Mouse (Mus musculus): ENCODE measurements around the gene Cdk11b. TPM values are rescaled to one million over a fixed set of nuclear protein-coding genes. Genes with fewer than 3 reads are reported as not detected.
"Not testable (repeated sequence)": the region's sequence is repeated elsewhere in the genome, so short reads cannot be mapped to it uniquely, and the experiment has no call there.

The Cdk11b gene
- total RNA-seq, 1 experiment from 2014 or later: 66.1 TPM

DNA sequence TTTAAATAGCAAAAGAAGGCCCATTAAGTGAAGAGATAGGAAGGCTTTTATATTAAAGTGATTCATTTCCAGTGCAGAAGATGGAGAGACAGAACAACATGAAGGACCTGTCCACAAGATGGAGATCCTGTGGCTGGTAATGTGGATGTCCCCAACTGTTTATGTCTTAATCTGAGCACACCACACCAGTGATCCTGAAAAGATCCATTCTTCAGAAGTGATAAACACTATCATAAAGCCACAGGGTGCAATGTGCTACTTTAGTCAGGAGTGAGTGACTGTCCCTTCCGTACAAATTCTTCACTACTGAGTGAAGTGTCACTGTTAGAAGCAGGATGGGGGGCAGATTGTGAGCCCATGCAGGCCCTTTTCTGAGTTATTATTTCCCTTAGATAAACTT lies 21.9 kb upstream of the Cdk11b start:
- no peak for ATAC-seq (replicated peaks; ENCODE audit: low read depth, poor library complexity, severe bottlenecking)

DNA sequence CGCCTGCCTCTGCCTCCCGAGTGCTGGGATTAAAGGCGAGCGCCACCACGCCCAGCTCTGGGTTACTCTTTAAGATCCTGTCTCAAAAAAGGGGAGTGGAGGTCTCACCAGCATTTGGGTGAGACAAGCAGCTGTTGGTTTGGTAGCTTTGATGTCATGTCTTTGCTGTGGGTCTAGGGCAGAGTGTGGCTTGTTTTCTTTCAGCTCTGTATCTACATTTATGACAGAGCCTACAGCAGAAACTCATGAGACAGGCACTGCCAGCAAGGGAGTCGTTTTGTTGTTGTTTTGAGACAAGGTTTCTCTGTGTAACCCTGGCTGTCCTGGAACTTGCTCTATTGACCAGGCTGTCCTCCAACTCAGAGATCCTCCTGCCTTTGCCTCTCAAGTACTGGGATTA lies 20.9 kb upstream of the Cdk11b start:
- ATAC-seq (replicated peaks; ENCODE audit: low read depth, poor library complexity, severe bottlenecking): no peak

DNA sequence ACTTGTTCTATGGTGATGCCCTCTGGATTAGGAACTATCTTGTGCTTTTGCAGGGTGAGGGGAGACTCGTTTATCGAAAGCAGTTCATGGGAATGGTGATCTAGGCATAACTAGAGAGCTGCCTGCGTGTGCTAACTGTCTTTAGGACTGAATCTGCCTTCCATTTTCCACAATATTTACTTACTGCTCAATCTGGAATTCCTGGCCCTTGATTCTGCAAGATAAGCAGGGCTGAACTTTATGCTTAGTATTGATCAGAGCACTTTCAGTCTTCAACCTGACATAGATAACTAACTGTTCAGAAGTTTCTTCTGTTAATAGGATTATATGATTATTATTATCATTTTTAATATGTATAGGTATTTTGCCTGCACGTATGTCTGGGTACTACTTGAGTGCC lies 19.5 kb upstream of the Cdk11b start:
- no peak for ATAC-seq (replicated peaks; ENCODE audit: low read depth, poor library complexity, severe bottlenecking)

DNA sequence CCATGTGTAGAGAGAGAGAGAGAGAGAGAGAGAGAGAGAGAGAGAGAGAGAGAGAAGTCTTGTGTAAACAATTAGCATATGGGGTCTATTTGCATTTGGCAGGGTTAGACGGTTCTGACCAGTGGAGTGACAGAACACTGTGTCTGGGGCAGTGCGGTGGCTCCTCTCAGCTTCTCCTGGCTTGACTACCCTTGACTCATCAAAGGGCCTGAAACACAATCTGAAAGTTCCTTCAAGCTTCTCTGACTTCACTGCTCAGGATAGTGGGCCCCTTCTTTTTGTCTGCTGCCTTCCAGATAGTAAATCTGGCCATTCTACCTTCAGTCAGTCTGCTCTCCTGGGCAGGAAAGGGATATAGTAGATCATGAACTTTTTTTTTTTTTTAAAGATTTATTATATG lies 17.8 kb upstream of the Cdk11b start:
- no peak for ATAC-seq (replicated peaks; ENCODE audit: low read depth, poor library complexity, severe bottlenecking)

DNA sequence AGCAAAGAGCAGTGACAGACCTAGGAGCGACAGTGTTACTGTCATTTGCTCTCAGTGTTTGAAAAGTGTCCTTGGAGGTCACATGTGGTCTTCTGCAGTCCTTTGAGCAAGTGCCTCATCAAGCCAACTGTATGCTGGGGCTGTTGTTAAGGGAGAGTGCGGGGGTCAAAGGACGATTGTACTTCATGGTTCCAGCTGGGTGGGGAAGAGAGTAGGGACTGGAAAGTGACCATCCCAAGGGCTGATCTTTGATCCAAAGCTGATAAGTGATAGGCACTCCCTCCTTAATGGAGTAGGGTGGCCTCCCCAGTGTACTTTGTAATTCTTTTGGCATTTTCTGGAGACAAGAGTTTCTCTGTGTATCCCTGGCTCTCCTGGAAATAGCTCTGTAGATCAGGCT lies 12.8 kb upstream of the Cdk11b start:
- ATAC-seq (replicated peaks; ENCODE audit: low read depth, poor library complexity, severe bottlenecking): no peak

DNA sequence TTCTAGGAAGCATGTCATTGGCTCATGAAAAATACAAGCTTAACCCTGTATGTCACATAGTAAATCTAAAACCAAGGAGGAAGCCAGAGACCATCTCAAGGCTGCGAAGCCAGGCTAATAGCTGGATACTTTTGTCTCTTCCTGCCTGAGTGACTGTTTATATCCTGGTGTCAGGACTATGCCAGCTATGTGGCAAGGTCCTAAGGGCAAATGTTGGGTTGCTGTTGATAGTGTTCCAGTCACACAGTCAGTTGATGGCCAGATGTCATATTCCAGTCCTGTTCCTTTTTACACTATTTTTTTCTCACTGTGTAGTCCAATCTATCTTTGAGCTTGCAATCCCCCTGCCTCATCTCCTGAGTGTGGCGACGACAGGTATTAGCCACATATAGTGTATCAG lies 11.4 kb upstream of the Cdk11b start:
- ATAC-seq (replicated peaks; ENCODE audit: low read depth, poor library complexity, severe bottlenecking): no peak

DNA sequence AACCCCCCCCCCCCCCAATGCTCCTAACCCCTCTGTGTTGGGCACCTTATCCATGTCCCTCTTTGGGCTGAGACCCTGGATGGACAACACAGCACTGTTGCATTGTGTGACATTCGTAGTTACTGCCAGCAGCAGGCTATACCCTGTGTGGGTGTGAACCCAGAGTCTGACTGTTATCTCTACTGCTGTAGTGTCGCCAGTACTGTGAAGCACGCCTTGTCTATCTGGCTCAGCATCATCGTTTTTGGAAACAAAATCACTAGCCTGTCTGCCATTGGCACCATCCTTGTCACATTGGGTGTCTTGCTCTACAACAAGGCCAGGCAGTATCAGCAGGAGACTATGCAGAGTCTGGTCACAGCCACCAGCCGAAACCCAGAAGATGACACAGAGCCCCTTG lies 6.3 kb upstream of the Cdk11b start:
- ATAC-seq (replicated peaks; ENCODE audit: low read depth, poor library complexity, severe bottlenecking): no peak; the same call in 1 of the 2 replicates

DNA sequence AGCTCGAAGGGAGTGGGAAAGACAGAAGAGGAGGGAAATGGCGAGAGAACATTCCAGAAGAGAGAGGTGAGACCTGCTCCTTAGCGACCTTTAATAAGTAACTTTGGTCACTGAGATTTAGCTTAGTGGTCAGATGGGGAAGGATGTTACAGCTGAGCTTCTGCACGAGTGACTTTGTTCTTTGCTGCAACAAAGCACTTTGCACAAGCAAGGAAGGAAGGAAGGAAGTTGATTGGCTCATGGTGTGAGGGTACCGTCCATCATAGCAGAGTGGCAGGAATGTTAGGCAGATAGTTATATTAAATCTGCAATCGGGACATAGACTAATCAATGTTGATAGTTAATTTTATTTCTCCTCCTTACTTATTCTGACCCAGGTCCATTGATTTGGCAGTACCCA lies 5.6 kb downstream of the Cdk11b start:
- ATAC-seq (replicated peaks; ENCODE audit: low read depth, poor library complexity, severe bottlenecking): no peak

DNA sequence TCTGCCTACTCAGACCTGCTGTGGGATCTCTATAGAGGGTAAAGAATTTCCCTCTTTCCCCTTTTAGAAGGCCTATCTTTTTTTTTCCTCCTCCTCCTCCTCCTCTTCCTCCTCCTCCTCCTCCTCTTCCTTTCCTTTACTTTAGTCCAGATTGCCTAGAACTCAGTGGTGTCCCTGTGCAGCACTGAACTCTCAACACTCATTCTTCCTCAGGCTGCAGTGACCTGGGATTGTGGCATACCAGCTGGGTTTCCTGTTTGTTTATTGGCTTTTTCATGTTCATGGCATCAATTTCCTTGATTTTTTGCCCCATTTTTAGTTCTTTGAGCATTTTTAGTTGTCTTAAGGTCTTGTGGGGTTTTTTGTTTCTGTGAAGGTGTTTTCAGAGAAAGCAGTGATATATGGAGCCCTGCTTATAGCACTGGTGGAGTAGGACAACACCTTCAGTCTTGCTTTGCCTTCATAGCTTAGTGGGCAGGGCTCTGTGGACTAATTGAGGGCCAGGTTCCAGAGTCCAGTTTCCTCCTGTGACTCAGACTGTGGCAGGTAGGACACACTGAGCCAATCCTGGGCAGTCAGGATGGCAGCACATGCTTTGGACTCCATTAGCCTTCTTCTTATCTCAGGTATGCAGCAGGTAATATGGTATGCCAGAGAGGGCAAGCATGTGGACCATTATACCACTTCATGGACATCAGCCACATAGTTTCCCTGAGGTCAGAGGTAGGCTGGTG lies 11.3 kb downstream of the Cdk11b start:
- no peak for ATAC-seq (replicated peaks; ENCODE audit: low read depth, poor library complexity, severe bottlenecking)

DNA sequence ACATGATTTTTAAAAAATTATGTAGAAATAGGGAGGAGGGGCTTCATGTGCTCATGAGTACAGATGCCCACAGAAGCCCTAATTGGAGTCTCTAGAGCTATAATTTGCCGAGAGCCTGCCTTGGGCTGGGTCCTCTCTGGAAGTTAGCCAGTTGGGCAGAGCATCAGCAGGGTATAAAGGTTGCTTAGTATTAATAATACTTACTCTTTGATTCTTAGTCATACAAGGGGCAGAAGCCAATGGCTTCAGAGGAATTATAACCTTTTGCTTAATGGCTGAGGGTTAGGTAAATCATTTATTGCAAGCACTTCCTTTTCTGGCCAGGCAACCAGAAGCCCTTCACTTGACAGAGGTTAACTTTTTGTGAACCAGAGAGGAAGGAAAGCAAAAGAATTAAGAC lies 18.9 kb downstream of the Cdk11b start:
- ATAC-seq (replicated peaks; ENCODE audit: low read depth, poor library complexity, severe bottlenecking): no peak

DNA sequence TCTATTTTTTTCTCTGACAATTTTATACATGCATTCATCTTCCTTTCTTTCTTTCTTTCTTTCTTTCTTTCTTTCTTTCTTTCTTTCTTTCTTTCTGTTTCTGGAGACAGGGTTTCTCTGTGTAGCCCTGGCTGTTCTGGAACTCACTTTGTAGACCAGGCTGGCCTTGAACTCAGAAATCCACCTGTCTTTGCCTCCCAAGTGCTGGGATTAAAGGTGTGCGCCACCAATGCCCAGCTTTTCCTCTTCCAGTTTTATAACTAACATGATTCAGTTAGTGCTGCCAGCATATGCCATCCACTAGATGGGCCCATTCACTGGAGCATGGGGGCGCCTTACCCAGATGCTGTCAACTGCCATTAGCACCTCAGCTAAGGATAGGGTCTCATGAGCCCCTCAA lies 20.7 kb downstream of the Cdk11b start, which contains the start of gene Gm10563:
Gene Gm10563 (minus strand): TSS at position 101 of the 400 bp plus-strand sequence.
- not testable (repeated sequence) for ATAC-seq (replicated peaks; ENCODE audit: low read depth, poor library complexity, severe bottlenecking)

DNA sequence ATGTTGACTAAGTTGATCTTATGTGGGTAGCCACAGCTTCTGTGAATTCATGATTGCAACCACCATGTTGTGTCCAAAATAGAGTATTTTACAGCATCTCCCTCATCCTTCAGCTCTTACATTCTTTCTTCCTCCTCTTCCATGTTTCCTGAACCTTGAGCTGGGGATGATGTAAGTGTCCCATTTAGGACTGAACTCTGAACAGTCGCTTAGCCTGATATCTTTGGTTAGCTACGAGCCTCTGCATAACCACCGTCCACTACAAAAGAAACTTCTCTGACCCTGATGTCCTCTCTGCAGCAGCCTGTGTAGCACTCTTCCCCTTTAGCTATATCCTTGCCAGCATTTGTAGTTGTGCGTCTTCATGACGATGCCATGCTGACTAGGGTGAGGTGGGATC lies 21.1 kb downstream of the Cdk11b start:
- ATAC-seq (replicated peaks; ENCODE audit: low read depth, poor library complexity, severe bottlenecking): no peak

DNA sequence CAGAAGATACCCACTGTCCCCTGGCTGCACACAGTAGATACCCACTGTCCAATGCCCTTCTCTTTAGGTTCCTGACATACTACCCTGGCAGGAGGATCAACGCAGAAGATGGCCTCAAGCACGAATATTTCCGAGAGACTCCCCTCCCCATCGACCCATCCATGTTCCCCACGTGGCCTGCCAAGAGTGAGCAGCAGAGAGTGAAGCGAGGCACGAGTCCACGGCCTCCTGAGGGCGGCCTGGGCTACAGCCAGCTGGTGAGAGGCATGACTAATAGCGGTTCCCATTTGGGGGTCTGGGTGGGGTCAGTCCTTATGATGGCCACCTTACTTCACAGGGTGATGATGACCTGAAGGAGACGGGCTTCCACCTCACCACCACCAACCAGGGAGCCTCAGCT lies 24.7 kb downstream of the Cdk11b start:
- ATAC-seq (replicated peaks; ENCODE audit: low read depth, poor library complexity, severe bottlenecking): no peak

DNA sequence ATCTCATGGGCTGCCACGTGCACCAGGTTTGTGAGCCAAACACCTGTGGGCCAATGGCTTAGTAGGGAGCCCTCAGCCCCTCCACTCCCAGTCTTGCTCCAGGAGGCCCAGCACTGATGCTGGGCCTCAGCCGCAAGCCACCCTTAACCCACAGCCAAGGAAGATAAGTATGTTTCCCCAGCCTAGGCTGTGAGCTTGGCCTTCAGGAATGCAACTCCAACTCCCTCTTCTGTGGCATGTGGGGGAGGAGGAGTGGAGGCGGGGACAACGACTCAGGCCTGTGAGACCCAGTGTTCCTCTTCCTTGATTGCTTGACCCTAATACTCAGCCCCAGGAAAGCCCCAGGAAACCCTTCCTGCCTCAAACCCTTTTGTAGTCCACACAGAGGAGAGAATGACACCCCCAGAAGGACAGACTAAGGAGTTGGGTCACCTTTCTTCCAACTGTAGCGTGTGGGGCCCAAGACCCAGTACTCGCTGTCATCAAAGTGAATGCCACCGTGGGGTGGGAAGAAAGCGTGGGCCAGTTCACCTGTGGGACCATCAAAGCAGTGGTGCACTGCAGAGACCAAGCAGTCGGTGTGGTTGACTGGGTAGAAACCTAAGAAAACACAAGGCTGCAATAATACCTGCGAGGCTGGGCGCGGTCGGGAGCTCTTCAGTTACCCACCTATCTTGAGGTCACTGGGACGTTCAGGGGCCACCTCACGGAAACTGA lies 27.1 kb downstream of the Cdk11b start:
- no peak for ATAC-seq (replicated peaks; ENCODE audit: low read depth, poor library complexity, severe bottlenecking)

DNA sequence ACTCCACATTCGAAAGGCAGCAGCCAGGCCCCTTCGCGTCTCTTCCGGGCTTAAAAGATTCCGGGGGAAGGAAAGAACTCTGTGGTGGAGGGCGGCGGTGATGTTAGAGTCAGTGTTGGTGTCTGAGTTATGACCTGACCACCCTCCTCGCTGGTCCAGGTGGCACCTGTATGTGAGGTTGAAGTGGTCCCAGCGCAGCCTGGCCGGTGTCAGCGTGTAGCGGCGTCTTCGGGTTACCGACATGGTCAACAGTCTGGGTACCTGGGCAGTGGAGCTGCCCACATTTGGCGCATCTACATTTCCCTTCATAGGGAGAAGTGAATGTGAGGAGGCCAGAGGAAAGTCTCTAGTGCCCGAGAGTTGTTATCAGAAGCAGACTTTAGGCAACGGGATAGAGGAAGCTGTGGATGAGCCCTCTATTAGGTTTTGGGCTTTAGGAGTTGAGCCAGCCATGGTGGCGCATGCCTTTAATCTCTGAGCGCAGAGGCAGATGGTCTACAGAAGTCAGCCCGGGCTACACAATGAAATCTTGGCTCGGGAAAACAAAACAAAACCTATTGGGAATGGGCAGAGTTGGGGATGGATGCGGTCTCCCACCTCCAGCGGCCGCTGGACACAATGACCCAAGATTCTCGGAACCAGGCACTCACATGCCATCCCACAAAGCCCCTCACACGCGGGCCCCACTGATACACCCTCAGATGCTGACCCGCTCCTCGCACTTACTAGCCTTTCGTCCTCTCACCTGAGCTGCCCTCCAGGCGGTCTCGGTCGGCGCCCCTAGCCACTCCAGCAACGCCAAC lies 27.8 kb downstream of the Cdk11b start:
- ATAC-seq (replicated peaks; ENCODE audit: low read depth, poor library complexity, severe bottlenecking): no peak

DNA sequence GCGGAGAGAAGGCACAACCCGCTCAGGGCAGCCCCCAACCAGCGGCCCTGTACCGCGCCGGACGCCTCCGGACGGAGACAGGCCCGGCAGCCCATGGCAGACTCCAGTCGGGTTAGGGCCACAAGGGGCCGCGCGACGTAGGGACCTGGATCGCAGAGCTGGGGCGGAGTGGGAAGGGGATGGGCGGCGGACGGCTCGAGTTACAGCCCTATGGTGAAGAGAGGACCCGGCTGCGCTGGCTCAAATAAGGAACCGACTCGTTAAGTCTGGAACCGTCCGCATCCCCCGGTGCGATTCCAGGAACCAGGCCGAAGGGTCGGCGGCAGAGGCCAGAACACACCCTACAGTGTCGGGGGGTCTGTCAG lies 28.4 kb downstream of the Cdk11b start, which contains the start of gene Mmp23:
Gene Mmp23 (minus strand): TSS at position 299 of the 365 bp plus-strand sequence.
- peak; percentile 33; the same call in 1 of the 2 replicates for ATAC-seq (replicated peaks; ENCODE audit: low read depth, poor library complexity, severe bottlenecking)

DNA sequence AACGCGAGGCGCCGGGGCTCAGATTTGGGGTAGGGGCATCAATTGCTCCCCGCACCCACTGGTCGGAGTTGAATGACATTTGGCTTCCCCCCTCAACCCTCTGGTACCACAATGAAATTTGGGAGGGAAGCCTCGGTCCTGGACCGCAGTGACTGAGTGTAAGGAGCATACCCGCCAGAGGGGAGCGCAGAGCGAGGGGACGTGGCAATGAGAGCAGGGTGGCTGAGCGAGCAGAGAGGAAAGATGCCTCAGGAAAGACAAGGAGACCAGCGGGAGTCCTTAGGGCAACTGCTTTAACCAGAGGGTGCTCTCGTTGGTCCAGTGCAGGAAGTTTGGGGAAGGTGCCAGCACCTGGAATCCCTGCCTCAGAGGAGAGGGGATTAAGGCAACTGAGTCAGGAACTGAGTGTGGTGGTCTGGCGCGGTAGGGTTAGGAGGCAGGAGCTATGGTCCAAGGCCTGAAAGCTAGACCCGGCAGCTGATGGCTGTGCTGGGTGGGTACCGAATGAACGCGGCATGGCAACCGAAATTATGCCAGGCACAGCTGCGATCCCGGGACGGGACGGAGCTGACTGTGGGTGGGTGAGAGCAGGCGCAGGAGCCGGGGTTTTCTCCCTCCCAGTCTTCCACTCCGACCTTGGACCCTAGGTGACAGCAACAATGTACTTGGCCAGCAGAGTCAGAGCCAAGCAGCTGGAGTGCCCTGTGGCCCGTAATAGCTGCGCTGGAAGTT lies 29.0 kb downstream of the Cdk11b start:
- no peak for ATAC-seq (replicated peaks; ENCODE audit: low read depth, poor library complexity, severe bottlenecking)

DNA sequence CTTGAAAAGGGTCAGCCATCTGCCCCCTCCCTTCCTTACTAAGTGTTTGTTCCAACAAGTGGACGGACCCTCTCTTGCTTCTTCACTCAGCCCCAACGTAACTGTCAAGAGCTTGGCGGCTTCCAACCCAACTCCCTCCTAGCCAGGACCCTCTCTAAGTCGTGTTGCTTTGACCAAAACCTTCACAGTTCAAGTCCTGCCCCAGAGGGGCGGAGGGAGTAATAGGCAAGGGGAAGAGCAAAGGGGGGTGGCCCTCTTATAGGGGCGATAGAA lies 29.5 kb downstream of the Cdk11b start:
- ATAC-seq (replicated peaks; ENCODE audit: low read depth, poor library complexity, severe bottlenecking): peak; percentile 7; the same call in 1 of the 2 replicates

DNA sequence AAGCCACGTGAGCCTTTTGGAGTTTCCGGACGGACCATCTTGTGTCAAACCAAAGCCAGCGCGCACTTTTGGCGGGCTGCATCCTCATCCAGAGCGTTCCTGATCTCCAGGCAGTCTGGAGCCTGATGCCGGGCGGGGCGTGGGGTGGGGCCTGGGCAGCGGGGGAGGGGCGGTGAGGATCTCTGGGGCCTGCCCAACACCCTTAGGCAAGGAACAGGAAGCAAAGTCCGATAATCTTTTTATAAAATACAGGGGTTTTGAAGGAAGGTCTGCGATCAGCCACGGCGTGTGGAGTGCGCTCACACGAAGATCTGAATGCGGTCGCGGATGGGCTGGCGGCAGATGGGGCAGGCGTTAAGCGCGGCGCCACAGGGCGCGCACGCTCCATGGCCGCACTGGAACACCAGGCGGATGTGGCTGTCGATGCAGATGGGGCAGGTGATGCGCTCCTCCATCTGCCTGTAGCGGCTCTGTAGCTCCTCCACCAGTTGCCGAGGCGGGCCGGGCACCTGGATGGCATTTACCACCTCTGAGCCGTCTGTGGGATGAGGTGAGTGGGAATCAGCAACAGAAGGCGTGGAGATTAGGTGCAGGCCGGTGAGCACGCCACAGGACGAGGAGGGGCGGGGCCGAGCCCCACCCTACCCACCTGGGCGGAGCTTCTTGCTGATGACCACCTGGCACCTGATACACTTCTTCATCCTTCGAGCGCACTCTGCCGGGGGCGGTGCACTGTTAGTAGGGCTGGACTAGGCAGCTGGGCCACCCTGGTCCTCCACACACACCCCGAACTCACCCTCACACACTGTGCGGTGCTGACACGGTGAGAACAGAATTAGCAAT lies 30.0 kb downstream of the Cdk11b start:
- peak; percentile 53 for ATAC-seq (replicated peaks; ENCODE audit: low read depth, poor library complexity, severe bottlenecking)

All from common myeloid progenitor, adult 5-6 weeks (primary cell).